Mouse (Mus musculus) lung, embryonic 16.5 days (tissue): ENCODE results near the gene Gm3238. TPM values are rescaled to one million over a fixed set of nuclear protein-coding genes. Genes with fewer than 3 reads are reported as not detected.
"Not testable (repeated sequence)": the region's sequence is repeated elsewhere in the genome, so short reads cannot be mapped to it uniquely, and the experiment has no call there.

Experiments used
- ATAC-seq: fragments of 200-750 bp; cut with Nextera tagmentation; 2 replicates; pipeline ENCODE4 v1.8.0; 2017; ENCODE audit warnings: low read depth, mild to moderate bottlenecking, moderate library complexity
- H3K27ac ChIP-seq: fragments of 300-500 bp; sonication (generic); 2 replicates; pipeline ENCODE4 v1.5.1; 2014; ENCODE audit warnings: mild to moderate bottlenecking, control low read depth, low read length
- H3K27me3 ChIP-seq: fragments of 300-500 bp; sonication (generic); 2 replicates; pipeline ENCODE4 v1.6.1; 2014; ENCODE audit warnings: low read depth, low read length, mixed read lengths; ENCODE audit not compliant: control insufficient read depth, insufficient read depth
- H3K36me3 ChIP-seq: fragments of 300-500 bp; sonication (generic); 2 replicates; pipeline ENCODE4 v1.6.1; 2014; ENCODE audit warnings: low read length; ENCODE audit not compliant: control insufficient read depth, insufficient read depth
- H3K4me1 ChIP-seq: fragments of 300-500 bp; sonication (generic); replicated peaks from 2 replicates; pipeline ENCODE4 v1.6.1; 2014; ENCODE audit warnings: low read length, mixed read lengths; ENCODE audit not compliant: control insufficient read depth, insufficient read depth
- H3K4me2 ChIP-seq: fragments of 300-500 bp; sonication (generic); 2 replicates; pipeline ENCODE4 v1.6.1; 2014; ENCODE audit warnings: low read depth, low read length, control low read depth
- H3K4me3 ChIP-seq: fragments of 300-500 bp; sonication (generic); 2 replicates; pipeline ENCODE4 v1.5.1; 2014; ENCODE audit warnings: mild to moderate bottlenecking, low read length, control low read depth
- H3K9ac ChIP-seq: fragments of 300-500 bp; sonication (generic); 2 replicates; pipeline ENCODE4 v1.6.1; 2014; ENCODE audit warnings: low read length, control low read depth
- H3K9me3 ChIP-seq: fragments of 300-500 bp; sonication (generic); 2 replicates; pipeline ENCODE4 v1.6.1; 2016; ENCODE audit warnings: low read length; ENCODE audit not compliant: control insufficient read depth
- WGBS: fragments of 180-500 bp; shearing (Covaris S2); extraction: QIAGEN DNeasy Blood & Tissue Kit; methylation state at CpG from one replicate; pipeline ENCODE4 v1.1.7; 2014; 5-methylcytosine and 5-hydroxymethylcytosine counted together
- polyA plus RNA-seq: library from polyadenylated mRNA; unstranded; fragments of >200 nt; fragmentation: Nextera tagmentation; extraction: Ambion mirVana; gene quantifications from 2 replicates; pipeline ENCODE4 v1.2.1, GENCODE M21; 2015

Gm3238 gene
- polyA plus RNA-seq, 1 experiment from 2014 or later: not detected

DNA sequence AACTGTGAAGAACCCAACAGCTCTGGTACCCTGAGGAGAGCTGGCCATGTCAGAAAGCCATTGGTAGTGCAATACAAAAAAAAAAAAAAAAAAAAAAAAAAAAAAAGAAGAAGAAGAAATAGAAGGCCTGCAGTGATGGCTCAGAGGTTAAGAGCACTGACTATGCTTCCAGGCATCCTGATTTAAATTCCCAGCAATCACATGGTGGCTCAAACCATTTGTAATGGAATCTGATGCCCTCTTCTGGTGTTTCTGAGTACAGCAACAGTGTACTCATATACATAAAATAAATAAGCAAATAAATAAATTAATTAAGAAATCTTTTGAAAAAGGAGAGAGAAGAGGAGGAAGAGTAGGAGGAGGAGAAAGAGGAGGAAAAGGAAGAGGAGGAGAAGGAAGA lies 17.7 kb downstream of the Gm3238 start:
- no peak for ATAC-seq
- Histone ChIP-seq H3K27ac (no peak overlapping the region), H3K27me3 (no peaks in the 10 kb centered on the region), H3K9ac (no peak overlapping the region), H3K36me3 (no peaks in the 10 kb centered on the region), H3K9me3 (no peaks in the 10 kb centered on the region), H3K4me2 (no peak overlapping the region), H3K4me3 (no peak overlapping the region), H3K4me1 (no peaks in the 10 kb centered on the region)

DNA sequence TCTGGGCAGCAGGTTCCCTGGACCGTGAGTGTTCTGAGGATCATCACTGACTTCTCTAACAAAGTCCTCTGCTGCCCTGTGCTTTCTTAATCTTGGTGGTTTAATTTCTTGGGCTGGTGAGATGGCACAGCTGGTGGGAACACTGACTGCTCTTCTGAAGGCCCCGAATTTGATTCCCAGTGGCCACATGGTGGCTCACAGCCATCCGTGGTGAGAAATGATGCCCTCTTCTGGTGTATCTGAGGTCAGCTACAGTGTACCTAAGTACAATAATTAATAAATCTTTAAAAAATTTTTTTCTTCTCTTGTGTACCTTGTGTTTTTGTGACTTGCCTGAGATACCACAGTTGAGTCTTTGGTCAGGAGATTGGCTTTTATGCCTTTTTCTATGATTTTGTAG lies 18.8 kb downstream of the Gm3238 start:
- not testable (repeated sequence) for H3K9ac ChIP-seq, H3K9me3 ChIP-seq, H3K27me3 ChIP-seq, H3K36me3 ChIP-seq, H3K4me3 ChIP-seq, H3K4me2 ChIP-seq, H3K4me1 ChIP-seq, H3K27ac ChIP-seq, ATAC-seq
- WGBS: 49% methylated on average over 3 of the region's 3 CpGs

DNA sequence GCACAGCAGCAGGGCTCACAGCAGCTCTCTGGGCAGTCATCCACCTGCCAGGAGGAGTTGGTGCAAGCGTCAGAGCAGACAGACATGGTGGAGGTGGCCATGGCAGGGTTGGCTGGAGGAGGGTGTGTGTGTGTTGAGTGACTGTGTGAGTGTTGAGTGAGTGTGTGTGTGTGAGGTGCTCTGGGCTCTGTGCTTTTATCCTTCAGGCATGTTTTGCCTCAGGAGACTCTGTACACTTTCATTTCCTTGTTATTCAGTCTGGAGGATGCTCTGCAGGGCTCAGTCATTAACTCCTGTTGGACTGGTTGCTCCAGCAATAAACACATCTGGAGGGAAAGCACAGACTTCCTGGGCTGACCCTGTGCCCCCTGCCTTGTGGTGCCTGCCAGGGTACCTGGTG lies 19.9 kb downstream of the Gm3238 start, which contains the start of gene Gm9736:
Gene Gm9736, minus strand, starts transcription at position 101 of the 400 bp plus-strand sequence.
- H3K27me3 ChIP-seq, H3K9ac ChIP-seq, H3K27ac ChIP-seq, H3K9me3 ChIP-seq, H3K36me3 ChIP-seq, H3K4me3 ChIP-seq, ATAC-seq, H3K4me2 ChIP-seq, H3K4me1 ChIP-seq: not testable (repeated sequence)
- 33% methylated on average over 1 of the region's 1 CpGs for WGBS

DNA sequence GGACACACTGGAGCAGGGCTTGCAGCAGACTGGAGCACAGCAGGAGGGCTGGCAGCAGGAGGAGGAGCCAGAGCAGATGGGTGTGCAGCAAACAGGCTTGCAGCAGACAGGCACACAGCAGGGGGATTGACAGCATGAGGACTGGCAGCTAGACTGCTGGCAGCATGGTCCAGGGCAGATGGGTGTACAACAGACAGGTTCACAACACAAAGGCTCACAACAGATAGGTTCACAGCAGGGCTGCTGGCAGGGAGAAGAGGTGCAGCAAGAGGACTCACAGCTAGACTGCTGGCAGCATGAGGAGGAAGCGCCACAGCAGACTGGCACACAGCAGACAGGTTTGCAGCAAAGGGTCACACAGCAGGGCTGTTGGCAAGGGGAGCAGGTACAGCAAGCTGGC lies 20.4 kb downstream of the Gm3238 start:
- ATAC-seq, H3K27ac ChIP-seq, H3K4me2 ChIP-seq, H3K4me3 ChIP-seq, H3K36me3 ChIP-seq, H3K4me1 ChIP-seq, H3K9ac ChIP-seq, H3K27me3 ChIP-seq, H3K9me3 ChIP-seq: not testable (repeated sequence)
- 62% methylated on average over 1 of the region's 1 CpGs for WGBS

DNA sequence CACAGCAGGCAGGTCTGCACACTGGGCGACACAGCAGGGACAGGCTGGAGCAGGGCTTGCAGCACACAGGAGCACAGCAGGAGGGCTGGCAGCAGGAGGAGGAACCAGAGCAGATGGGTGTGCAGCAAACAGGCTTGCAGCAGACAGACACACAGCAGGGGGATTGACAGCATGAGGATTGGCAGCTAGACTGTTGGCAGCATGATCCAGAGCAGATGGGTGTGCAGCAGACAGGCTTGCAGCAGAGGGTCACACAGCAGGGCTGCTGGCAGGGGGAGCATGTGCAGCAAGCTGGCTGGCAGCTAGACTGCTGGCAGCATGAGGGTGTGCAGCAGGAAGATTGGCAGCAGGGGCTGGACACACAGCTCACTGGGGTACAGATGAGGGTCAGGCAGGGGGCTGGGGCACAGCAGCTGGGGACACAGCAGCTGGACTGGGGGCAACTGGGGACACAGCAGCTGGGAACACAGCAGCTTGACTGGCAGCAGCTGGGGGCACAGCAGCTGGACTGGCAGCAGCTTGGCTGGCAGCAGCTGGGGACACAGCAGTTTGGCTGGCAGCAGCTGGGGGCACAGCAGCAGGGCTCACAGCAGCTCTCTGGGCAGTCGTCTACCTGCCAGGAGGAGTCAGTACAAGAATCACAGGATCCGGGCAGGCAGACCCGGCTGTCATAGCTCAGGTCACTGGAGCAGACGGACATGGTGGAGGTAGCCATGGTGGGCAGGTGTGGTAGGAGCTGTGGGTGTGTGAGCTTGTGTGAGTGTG lies 29.0 kb downstream of the Gm3238 start, which contains the start of gene Gm18596:
Gene Gm18596, minus strand, starts transcription at position 715 of the 765 bp plus-strand sequence.
- not testable (repeated sequence) for H3K9ac ChIP-seq, H3K27me3 ChIP-seq
- WGBS: 57% methylated on average over 4 of the region's 5 CpGs

DNA sequence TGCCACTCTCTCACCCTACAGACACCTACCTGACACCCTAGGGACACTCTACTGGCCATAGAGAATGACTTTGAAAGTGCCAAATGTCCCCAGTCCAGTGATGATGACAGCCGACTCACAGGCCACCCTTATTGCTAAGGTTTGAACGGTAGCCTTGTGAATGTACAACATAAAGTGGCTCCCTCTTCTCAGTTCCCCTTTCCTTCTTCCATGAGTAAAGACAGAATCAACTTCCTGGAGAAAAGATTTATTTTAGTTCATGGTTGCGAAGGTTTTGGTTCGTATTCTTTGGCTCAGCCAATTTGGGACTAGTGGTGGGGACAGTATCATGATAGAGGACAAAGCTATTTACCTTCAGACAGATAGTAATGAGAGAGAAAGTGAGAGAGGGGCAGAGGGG lies 32.2 kb downstream of the Gm3238 start:
- no peaks in the 10 kb centered on the region for H3K36me3 ChIP-seq
- H3K4me1 ChIP-seq: no peaks in the 10 kb centered on the region
- no peak for ATAC-seq
- no peaks in the 10 kb centered on the region for H3K27me3 ChIP-seq
- H3K4me3 ChIP-seq: no peak overlapping the region
- peaks cover 4% of the 10 kb centered on the region; the same call in 1 of the 2 replicates for H3K9me3 ChIP-seq
- H3K9ac ChIP-seq: no peak overlapping the region
- H3K27ac ChIP-seq: no peak overlapping the region
- 80% methylated on average over 4 of the region's 4 CpGs for WGBS
- no peak overlapping the region for H3K4me2 ChIP-seq

More for the DNA sequence above, 29.0 kb downstream of the Gm3238 start, which contains the start of gene Gm18596:
- H3K4me1 ChIP-seq, H3K4me3 ChIP-seq, H3K9me3 ChIP-seq, H3K4me2 ChIP-seq, ATAC-seq, H3K27ac ChIP-seq, H3K36me3 ChIP-seq: not testable (repeated sequence)

DNA sequence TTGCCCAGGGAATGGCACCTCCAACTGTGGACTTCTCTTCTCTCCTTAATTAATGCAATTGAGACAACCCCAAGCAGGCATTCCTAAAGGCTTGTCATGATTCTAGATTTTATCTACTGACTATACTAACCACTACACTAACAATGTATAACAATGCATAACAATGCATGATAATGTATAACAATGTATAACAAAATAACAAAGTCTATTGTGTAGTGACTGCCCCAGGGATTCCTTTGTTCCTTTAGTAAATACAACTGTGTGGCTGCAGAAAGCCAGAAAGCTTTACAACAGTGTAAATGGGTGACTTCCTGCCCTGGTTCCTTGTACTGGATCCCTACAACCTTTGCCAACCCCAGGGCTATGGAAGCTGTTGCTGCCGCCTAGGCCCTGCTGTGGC lies 35.2 kb downstream of the Gm3238 start:
- Histone ChIP-seq H3K36me3 (no peaks in the 10 kb centered on the region), H3K27ac (no peak overlapping the region), H3K9ac (no peak overlapping the region), H3K4me1 (no peaks in the 10 kb centered on the region), H3K4me2 (no peak overlapping the region), H3K9me3 (peaks cover 4% of the 10 kb centered on the region; the same call in 1 of the 2 replicates), H3K4me3 (no peak overlapping the region), H3K27me3 (no peaks in the 10 kb centered on the region)
- 90% methylated on average over 1 of the region's 1 CpGs for WGBS
- ATAC-seq: no peak

DNA sequence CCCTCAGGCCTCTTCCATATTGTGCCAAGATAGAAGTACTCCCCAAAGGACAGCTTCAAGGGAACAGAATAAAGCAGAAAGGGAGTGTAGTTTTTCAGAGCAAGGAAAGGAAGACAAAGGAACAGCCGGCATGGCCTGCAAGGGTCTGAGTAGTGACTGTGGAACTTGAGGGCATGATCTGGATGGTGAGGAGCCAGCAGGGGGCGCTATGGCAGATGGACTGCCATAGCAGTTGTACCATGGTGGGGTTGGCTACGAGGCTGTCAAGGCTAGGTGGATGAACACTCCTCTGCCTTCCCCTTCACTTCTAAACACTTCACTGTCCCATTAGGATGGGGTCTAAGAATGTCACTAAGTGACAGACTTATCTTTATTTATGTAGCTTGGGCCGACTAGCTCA lies 41.9 kb downstream of the Gm3238 start:
- no peaks in the 10 kb centered on the region for H3K27me3 ChIP-seq
- no peaks in the 10 kb centered on the region for H3K9me3 ChIP-seq
- no peak overlapping the region for H3K27ac ChIP-seq
- ATAC-seq: no peak
- H3K4me3 ChIP-seq: no peak overlapping the region
- H3K4me1 ChIP-seq: no peaks in the 10 kb centered on the region
- no peak overlapping the region for H3K9ac ChIP-seq
- no peak overlapping the region for H3K4me2 ChIP-seq
- no peaks in the 10 kb centered on the region for H3K36me3 ChIP-seq
- 38% methylated on average over 4 of the region's 4 CpGs for WGBS

DNA sequence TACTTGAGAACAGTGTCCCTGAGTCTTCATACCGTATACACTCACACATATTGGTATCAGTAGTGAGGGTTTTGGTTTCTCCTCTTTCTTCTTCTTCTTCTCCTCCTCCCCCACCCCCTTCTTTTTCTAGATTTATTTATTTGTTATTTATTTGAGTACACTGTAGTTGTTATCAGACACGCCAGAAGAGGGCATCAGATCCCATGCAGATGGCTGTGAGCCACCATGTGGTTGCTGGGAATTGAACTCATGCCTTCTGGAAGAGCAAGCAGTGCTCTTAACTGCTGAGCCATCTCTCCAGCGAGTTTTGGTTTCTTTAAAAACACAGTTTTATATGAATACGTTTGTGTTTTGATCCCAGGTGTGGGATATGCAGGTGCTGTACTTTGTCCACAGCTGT lies 42.8 kb downstream of the Gm3238 start:
- no peaks in the 10 kb centered on the region for H3K27me3 ChIP-seq
- H3K4me1 ChIP-seq: no peaks in the 10 kb centered on the region
- H3K4me3 ChIP-seq: no peak overlapping the region
- H3K27ac ChIP-seq: no peak overlapping the region
- no peaks in the 10 kb centered on the region for H3K36me3 ChIP-seq
- WGBS: 51% methylated on average over 4 of the region's 4 CpGs
- no peaks in the 10 kb centered on the region for H3K9me3 ChIP-seq
- H3K9ac ChIP-seq: no peak overlapping the region
- no peak for ATAC-seq
- no peak overlapping the region for H3K4me2 ChIP-seq
